Mouse (Mus musculus) thymus, postnatal 10 days (tissue): Measurements from ENCODE around the gene Mrpl28.
"Not testable (repeated sequence)": the region's sequence is repeated elsewhere in the genome, so short reads cannot be mapped to it uniquely, and the experiment has no call there.

Experiments used
- DNase-seq, 2 experiments: peaks; one replicate each; pipeline ENCODE4 v3.0.0; 2021; ENCODE audit warnings: low spot score in 2 of 2

The Mrpl28 gene

DNA sequence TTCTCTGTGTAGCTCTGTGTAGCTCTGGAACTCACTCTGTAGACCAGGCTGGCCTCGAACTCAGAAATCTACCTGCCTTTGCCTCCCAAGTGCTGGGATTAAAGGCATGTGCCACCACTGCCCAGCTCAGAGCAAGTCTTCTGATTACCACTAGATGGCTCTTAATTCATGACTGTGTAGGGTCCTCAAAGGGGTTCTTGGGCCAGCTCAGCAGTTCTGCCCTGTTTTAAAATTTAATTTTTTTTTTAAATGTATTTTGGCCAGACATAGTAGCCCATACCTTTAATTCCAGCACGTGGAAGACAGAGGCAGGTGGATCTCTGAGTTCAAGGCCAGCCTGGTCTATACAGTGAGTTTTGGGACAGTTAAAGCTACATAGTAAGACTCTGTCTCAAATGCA, 51.9 kb downstream of the Mrpl28 start:
- not testable (repeated sequence) for DNase-seq
